In genomic region chr5:98854264-98854626, GRCm38 (mm10) we compare ENCODE assay signal across 9 mouse cellular contexts. TPM values are rescaled to one million over a fixed set of nuclear protein-coding genes. Genes with fewer than 3 reads are reported as not detected.
DNase-seq lines count a peak whose midpoint lies in the region; ATAC-seq and TF ChIP-seq lines count a peak whose summit lies in the region.
"Had no signal": no experiment of that assay in that cellular context is flagged by ENCODE, and none has a peak within 500 bp of the region (broad histone marks: within the 10 kb centered on the region; RNA-seq: fewer than 3 reads in every experiment).

Bmp3 (plus strand) TSS chr5:98854415.

- peak; percentile 78 for ATAC-seq in lung, embryonic 16.5 days (ENCODE audit: low read depth)

- no peaks in the 10 kb centered on the region for H3K9me3 ChIP-seq in lung, embryonic 16.5 days (ENCODE audit: control insufficient read depth, low read length)

- no peak; the same call in 1 of the 2 replicates for TF ChIP-seq POLR2A in small intestine, adult 2 months (IDR thresholded peaks at IDR 0.05; ENCODE audit: low read depth, low read length)

- peaks cover 2% of the 10 kb centered on the region; the same call in 1 of the 2 replicates for H3K4me1 ChIP-seq in lung, embryonic 16.5 days (replicated peaks; ENCODE audit: control insufficient read depth, insufficient read depth, low read length)
- peaks cover 8% of the 10 kb centered on the region for H3K4me1 ChIP-seq in small intestine, adult 2 months (ENCODE audit: control insufficient read depth, insufficient read depth, insufficient read length, low read length)

- no peaks in the 10 kb centered on the region for H3K36me3 ChIP-seq in lung, embryonic 16.5 days (ENCODE audit: control insufficient read depth, insufficient read depth, low read length)
- H3K36me3 ChIP-seq in small intestine, adult 2 months (ENCODE audit: control insufficient read depth, insufficient read depth, low read length), result no peaks in the 10 kb centered on the region

- H3K27ac ChIP-seq in lung, embryonic 16.5 days (ENCODE audit: low read length), result peak within 1 kb of the TSS; percentile 16
- H3K27ac ChIP-seq in small intestine, adult 2 months (ENCODE audit: insufficient read depth, low read depth, low read length), result peak within 1 kb of the TSS; percentile 42

- H3K4me3 ChIP-seq in lung, embryonic 16.5 days (ENCODE audit: low read length), result peak within 1 kb of the TSS; percentile 70
- H3K4me3 ChIP-seq in small intestine, adult 2 months (ENCODE audit: low read depth, low read length), result peak within 1 kb of the TSS; percentile 83
- H3K4me3 ChIP-seq: erythroblast, embryonic 14.5 days had no signal

- 6% methylated on average over 10 of the region's 10 CpGs for WGBS in lung, embryonic 16.5 days
- 2% methylated on average over 10 of the region's 10 CpGs for WGBS in small intestine, adult 2 months

- peaks cover 21% of the 10 kb centered on the region for H3K27me3 ChIP-seq in lung, embryonic 16.5 days (ENCODE audit: control insufficient read depth, insufficient read depth, low read depth, low read length)
- H3K27me3 ChIP-seq in small intestine, adult 2 months (ENCODE audit: control insufficient read depth, insufficient read depth, low read length), result no peaks in the 10 kb centered on the region

- peak within 1 kb of the TSS; percentile 73 for H3K9ac ChIP-seq in lung, embryonic 16.5 days (ENCODE audit: low read length)

- peak; percentile 23 to 32 for DNase-seq in cerebellum, postnatal 10 days
- DNase-seq in cerebellum, postnatal 25 days, result no peak
- peak; percentile 29 for DNase-seq in ES-CJ7 (ENCODE audit: low read depth, low spot score)
- DNase-seq in frontal cortex, adult 2 months (ENCODE audit: extremely low spot score in 1 of 2, low spot score in 1 of 2), result peak; percentile 25 to 63
- peak; percentile 15 for DNase-seq in kidney, postnatal 14 days
- no peak for DNase-seq in adrenal gland, postnatal 36 days

- peak within 1 kb of the TSS; percentile 94 for H3K4me2 ChIP-seq in lung, embryonic 16.5 days (ENCODE audit: low read depth, low read length)

- TF ChIP-seq CTCF in small intestine, adult 2 months (IDR thresholded peaks at IDR 0.05; ENCODE audit: extremely low read depth, insufficient read length, insufficient replicate concordance, low read depth, low read length), result no peak

RNA-seq across cellular contexts. Expression of gene Bmp3, which starts in this region (rescaled TPM):
- 6.6 and 10.0 TPM in 2 replicates for polyA plus RNA-seq in frontal cortex, adult 2 months (2012; rRNA removed)
- 5.5 and 7.3 TPM in 2 replicates for polyA plus RNA-seq in lung, embryonic 16.5 days (2015; fragmentation: Nextera tagmentation; extraction: Ambion mirVana)
- polyA plus RNA-seq in small intestine, adult 2 months (2012; rRNA removed), result 6.2 and 11.5 TPM in 2 replicates
- under 1 TPM; 0.53 to 0.89 TPM for total RNA-seq in adrenal gland, postnatal 36 days (2021)
- polyA plus RNA-seq: erythroblast, embryonic 14.5 days had no signal

Comparison
In these comparisons a context has a peak if more than half of its experiments do, and no peak if none do; other contexts are left out.
1. DNase-seq: peak in cerebellum, postnatal 10 days (2 of 2), ES-CJ7 (single experiment), frontal cortex, adult 2 months (2 of 2) and kidney, postnatal 14 days (single experiment); none in cerebellum, postnatal 25 days (0 of 2) and adrenal gland, postnatal 36 days (0 of 2).